Mouse (Mus musculus) gastrocnemius, adult 8-10 months (tissue): ENCODE measurements around the gene Tesk2. TPM values are rescaled to one million over a fixed set of nuclear protein-coding genes. Genes with fewer than 3 reads are reported as not detected.

Source experiments
- DNase-seq, 2 experiments: peaks; one replicate each; pipeline ENCODE4 v3.0.0; 2022; ENCODE audit warnings: low spot score in 2 of 2
- total RNA-seq, 4 experiments: library from RNA; stranded (reverse); gene quantifications; 2 replicates each; pipeline ENCODE4 v1.2.4; 2022

Tesk2 gene
- total RNA-seq, 4 experiments from 2014 or later, result 1.6 to 1.9 (median 1.7) TPM

- DNase-seq, result no peak
These were observed 129.2 kb downstream of the Tesk2 start for GRCm38 (mm10) chr4:116849901-116850300.

GRCm38 (mm10) chr4:116854286-116854685 is 133.5 kb downstream of the Tesk2 start:
- no peak for DNase-seq

Other genes starting within 250 kb of the Tesk2 start
- gene Ipp, start 213.4 kb upstream of the Tesk2 start, total RNA-seq, result 10 to 100 TPM; 20.1 to 23.7 (median 21.7) TPM
- 10 to 100 TPM; 16.7 to 18.7 (median 18.4) TPM for gene Tmem69, start 165.0 kb upstream of the Tesk2 start, total RNA-seq
- gene Gpbp1l1, start 163.3 kb upstream of the Tesk2 start, total RNA-seq, result 10 to 100 TPM; 36.3 to 45.8 (median 37.0) TPM
- 1 to 10 TPM; 1.1 to 2.4 (median 1.3) TPM for gene Ccdc17, start 124.3 kb upstream of the Tesk2 start, total RNA-seq
- 10 to 100 TPM in 2 of 4 experiments, 1 to 10 TPM in 2; 7.8 to 13.0 (median 9.5) TPM for gene Nasp, start 93.0 kb upstream of the Tesk2 start, total RNA-seq
- gene Akr1a1, start 69.3 kb upstream of the Tesk2 start, total RNA-seq, result 100 to 1,000 TPM; 187 to 206 (median 199) TPM
- 100 to 1,000 TPM; 247 to 330 (median 264) TPM for gene Prdx1, start 35.4 kb upstream of the Tesk2 start, total RNA-seq
- gene Mmachc, start 12.5 kb upstream of the Tesk2 start, total RNA-seq, result 10 to 100 TPM; 30.4 to 34.6 (median 33.3) TPM
- 1 to 10 TPM; 1.2 to 2.2 (median 1.7) TPM for gene Ccdc163, start 12.4 kb upstream of the Tesk2 start, total RNA-seq
- 1 to 10 TPM; 4.1 to 6.1 (median 4.5) TPM for gene Toe1, start 86.7 kb downstream of the Tesk2 start, total RNA-seq
- gene Mutyh, start 86.8 kb downstream of the Tesk2 start, total RNA-seq, result 1 to 10 TPM in 1 of 4 experiments, under 1 TPM in 3; 0.58 to 1.1 (median 0.87) TPM
- 1 to 10 TPM in 3 of 4 experiments, under 1 TPM in 1; 0.78 to 1.8 (median 1.3) TPM for gene Hpdl, start 100.8 kb downstream of the Tesk2 start, total RNA-seq
- under 1 TPM; 0.05 to 0.17 (median 0.07) TPM for gene Zswim5, start 156.4 kb downstream of the Tesk2 start, total RNA-seq